Mouse (Mus musculus) urinary bladder, adult 18-20 months (tissue): Measurements from ENCODE around the gene Gbf1.
"Not testable (repeated sequence)": the region's sequence is repeated elsewhere in the genome, so short reads cannot be mapped to it uniquely, and the experiment has no call there.

Experiments used
- DNase-seq, 2 experiments: peaks; one replicate each; pipeline ENCODE4 v3.0.0; 2022; ENCODE audit warnings: low spot score in 2 of 2, mixed read lengths in 2 of 2

Gbf1 gene

DNA sequence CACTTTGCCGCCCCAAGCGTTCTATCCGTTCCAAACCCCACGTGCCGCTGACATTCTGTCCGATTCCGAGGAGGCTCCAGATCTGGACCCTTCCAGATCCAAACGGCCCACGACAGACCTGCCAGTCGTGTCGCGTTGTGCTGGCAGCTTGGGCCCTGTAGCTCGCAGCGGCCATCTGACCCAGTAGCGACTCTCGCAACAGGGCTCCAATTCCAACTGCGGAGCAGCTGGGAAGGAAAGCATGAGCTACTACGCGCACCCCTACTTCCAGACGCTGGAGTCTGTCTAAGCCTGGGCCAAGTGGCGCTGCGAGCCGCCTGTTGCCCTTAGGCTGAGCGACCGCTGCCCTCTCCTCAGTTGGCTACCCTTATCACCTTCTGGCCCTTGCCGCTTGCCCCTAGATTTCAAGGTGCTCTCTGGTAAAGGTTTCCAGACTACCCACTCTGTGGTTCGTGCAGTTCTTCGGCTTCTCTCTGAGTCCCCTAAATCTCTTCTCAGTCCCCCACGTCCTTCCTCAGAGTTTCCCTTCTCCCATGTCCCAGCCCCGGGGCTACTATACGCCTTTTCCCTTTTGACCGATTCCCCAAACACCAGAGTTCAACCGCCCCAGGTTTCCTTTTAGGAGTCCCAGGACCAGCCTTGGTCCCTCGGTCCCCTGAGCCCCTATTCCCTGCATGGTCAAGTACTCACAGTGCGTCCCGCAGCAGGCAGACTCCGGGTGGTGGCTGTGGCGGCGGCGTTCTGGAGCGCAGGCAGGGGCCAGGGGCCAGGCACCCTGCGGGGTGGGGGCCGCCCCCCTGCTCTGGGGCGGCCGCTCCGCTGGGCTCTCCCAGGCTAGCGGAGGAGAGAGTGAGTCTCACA lies 4.6 kb upstream of the Gbf1 start, which contains the start of gene Pitx3:
Gene Pitx3, minus strand, starts transcription at position 816 of the 861 bp plus-strand sequence.
- peak in 1 of 2 experiments; percentile 47 for DNase-seq

DNA sequence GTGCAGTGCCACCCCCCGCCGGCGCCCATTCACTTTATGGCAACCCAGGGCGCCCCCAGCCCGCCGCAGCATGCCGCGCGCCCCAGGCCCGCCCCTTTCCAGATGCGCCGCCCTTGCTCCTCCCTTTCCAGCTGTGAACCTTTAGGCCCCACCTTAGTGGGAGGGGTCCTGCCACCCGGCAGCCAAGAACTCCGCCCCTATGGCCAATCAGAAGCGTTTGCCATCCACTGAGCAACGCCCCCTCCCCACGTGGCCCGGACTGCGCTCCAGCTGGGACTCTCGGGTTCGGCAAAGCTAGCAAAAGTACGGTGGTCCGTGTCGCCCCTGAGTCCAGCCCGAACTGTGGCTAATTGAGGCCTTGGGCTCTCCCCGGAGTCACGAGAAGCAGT lies 3.9 kb upstream of the Gbf1 start:
- DNase-seq, result peak; percentile 62 to 77

- DNase-seq, result no peak
Measured at GRCm38 (mm10) chr19:46149091-46149490, 3.2 kb upstream of the Gbf1 start.

- no peak for DNase-seq
Measured at GRCm38 (mm10) chr19:46165950-46166349, 13.6 kb downstream of the Gbf1 start.

DNA sequence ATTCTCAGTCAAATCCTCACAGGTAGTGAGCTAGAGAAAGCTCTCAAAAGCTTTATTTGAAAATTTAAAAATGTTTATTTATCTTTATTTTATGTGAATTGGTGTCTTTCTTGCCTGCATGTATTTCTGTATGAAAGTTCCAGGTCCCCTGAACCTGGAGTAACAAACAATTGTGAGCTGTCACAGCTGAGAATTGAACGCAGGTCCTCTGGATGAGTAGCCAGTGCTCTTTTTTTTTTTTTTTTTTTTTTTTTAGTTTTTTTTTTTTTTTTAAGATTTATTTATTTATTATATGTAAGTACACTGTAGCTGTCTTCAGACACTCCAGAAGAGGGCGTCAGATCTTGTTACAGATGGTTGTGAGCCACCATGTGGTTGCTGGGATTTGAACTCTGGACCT lies 14.9 kb downstream of the Gbf1 start:
- not testable (repeated sequence) for DNase-seq

- no peak for DNase-seq
Measured at GRCm38 (mm10) chr19:46169396-46169795, 17.1 kb downstream of the Gbf1 start.

- DNase-seq, result no peak
Measured at GRCm38 (mm10) chr19:46169913-46170312, 17.6 kb downstream of the Gbf1 start.

DNA sequence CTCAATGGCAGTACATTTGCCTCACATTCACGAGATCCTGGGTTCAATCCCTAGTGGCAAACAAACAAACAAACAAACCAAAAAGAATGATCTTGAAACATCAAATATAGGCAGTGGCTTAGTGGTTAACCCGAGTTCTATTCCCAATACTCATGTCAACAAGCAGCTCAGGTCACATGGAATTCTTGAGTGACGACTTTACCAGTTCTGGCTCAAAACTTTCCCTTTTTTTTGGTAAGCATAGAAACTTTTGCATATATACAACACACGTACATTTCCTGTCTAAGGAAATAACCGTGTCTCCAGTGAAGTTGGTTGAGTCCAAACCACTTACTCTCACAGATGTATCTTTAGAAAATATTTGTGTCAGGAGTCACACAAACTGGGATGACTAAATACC lies 20.2 kb downstream of the Gbf1 start:
- DNase-seq, result no peak

DNA sequence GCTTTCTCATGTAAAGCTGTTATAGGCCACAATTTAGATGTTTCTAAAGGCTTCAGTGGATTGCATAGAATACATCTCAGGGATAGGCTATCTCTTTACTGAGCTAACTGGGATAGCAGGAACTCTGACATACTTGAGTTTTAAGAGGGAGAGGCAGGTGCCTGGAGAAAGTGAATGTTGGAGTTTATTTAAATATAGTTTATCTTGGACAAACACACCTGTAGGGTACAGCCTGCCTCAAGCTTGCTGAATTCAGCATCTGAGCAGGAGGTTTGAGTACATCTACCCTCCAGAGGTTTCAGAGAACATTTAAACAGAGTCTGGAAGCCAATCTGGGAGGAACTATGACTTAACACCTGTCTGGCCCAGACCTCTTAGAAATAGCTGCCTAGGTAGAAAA lies 22.9 kb downstream of the Gbf1 start:
- DNase-seq, result no peak

DNA sequence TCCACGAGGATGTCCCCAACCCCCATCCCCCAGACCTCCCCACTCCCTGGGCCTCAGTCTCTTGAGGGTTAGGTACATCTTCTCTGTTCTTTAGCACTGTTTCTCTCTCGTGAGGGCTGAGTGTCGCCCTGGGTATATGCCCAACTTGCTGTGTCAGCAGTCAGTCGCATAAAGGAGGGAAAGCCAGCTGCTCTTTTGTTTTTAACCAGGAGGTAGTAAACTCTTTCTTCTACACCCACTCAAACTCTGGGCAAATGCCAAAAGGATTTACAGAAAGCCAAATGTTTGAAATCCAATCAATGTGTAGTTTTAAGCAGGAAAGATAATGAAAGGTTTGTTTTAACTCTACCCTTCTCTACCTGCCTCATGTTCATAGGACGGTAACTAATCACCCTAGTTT lies 24.7 kb downstream of the Gbf1 start:
- no peak for DNase-seq

GRCm38 (mm10) chr19:46180274-46180673 lies 28.0 kb downstream of the Gbf1 start:
- DNase-seq, result no peak

- no peak for DNase-seq
Measured at GRCm38 (mm10) chr19:46182241-46182640, 29.9 kb downstream of the Gbf1 start.

- no peak for DNase-seq
Measured at GRCm38 (mm10) chr19:46186611-46187010, 34.3 kb downstream of the Gbf1 start.

DNA sequence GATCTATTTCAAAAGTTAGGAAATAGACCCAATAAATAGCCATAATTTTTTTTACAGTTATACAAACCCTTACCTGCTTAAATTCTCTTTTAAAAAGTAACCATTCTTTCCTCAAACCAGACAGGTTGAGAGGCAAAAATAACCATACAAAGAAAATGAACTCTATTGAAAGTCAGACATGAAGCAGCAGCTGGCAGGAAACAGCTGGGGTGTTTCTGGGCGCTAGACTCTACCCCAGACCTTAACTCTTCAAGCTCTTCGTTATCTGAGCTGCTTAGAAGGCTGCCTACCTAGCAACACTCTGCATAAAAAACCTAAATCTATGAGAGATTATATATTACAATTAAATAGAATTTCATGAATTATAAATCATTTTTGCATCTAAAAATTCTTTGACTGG lies 34.9 kb downstream of the Gbf1 start:
- no peak for DNase-seq

DNA sequence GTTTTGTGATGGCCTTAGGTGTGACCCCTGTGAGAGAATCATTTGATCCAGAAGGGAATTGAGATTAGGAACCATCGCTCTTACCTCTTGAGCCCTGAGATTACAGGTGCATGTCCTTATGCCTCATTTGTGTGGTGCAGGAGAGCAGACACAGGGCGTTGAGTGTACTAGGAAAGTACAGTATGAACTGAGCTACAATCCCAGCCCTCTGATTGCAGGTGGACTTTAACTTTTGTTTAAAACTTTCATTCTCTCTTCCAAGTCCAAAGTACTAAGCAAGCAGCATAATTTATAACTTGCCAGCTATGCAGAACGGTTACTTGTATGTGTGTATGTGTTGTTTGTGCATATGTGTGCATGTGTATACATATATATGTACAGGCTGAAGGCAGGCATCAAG lies 46.0 kb downstream of the Gbf1 start:
- no peak for DNase-seq

GRCm38 (mm10) chr19:46198891-46199290 lies 46.6 kb downstream of the Gbf1 start:
- no peak for DNase-seq

DNA sequence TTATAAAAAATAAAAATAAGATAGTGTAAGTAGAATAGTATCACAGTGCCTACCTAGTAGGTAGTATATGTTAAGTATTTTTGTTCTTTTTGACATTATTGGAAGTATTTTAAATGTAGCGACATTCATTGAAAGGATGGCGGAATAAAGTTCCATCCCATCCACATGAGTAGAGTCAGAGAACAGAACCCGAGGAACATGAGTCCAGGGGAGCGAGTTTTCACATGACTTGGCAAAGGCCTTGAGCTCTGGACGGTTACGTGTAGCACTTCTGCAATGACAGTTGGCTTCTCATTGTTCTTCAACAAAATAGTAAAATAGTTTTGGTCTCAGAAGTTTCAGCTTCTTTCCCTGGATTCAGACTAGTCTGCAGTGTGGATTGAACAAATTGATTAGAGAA lies 51.9 kb downstream of the Gbf1 start:
- no peak for DNase-seq

GRCm38 (mm10) chr19:46205680-46206079 lies 53.4 kb downstream of the Gbf1 start:
- no peak for DNase-seq

GRCm38 (mm10) chr19:46210951-46211350 lies 58.6 kb downstream of the Gbf1 start:
- DNase-seq, result no peak

DNA sequence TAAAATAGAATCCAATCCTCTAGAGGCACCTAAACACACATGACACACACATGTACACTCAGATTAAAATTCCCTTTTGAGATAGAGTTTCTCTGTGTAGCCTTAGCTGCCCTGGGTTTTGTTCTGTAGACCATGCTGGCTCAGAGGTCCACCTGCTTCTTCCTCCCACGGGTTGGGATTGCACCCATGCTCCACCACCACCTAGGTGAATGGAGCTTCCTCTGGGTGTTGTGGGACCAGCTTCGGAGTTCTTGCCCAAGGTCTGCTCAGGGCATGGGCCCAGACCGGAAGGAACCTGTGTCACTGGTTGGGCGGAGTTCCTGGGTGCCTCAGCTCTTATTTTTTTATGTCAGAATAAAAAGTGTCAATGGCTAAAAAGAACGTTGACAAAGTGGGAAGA lies 62.2 kb downstream of the Gbf1 start:
- DNase-seq, result no peak

GRCm38 (mm10) chr19:46215401-46215800 lies 63.1 kb downstream of the Gbf1 start:
- DNase-seq, result no peak

GRCm38 (mm10) chr19:46216716-46217115 lies 64.4 kb downstream of the Gbf1 start:
- DNase-seq, result no peak

- DNase-seq, result not testable (repeated sequence)
Measured at GRCm38 (mm10) chr19:46217347-46217746, 65.0 kb downstream of the Gbf1 start.

- DNase-seq, result no peak
Measured at GRCm38 (mm10) chr19:46220116-46220515, 67.8 kb downstream of the Gbf1 start.
